Mouse (Mus musculus): ENCODE measurements around the gene Tcte2. TPM values are rescaled to one million over a fixed set of nuclear protein-coding genes. Genes with fewer than 3 reads are reported as not detected.

The Tcte2 gene
- polyA plus RNA-seq, 1 experiment from 2014 or later = 16.8 TPM

GRCm38 (mm10) chr17:13705481-13705921 lies 56.1 kb downstream of the Tcte2 start:
- Histone ChIP-seq H3K27me3 (ENCODE audit: control insufficient read depth, insufficient read depth, low read length) (no peaks in the 10 kb centered on the region), H3K9ac (ENCODE audit: low read depth, low read length) (no peak overlapping the region), H3K4me2 (replicated peaks; ENCODE audit: low read depth, low read length) (no peak overlapping the region), H3K9me3 (ENCODE audit: control insufficient read depth, low read length) (no peaks in the 10 kb centered on the region), H3K36me3 (ENCODE audit: control insufficient read depth, insufficient read depth, low read length) (no peaks in the 10 kb centered on the region), H3K4me3 (ENCODE audit: low read depth, low read length) (no peak overlapping the region), H3K27ac (ENCODE audit: low read depth, low read length) (no peak overlapping the region), H3K4me1 (replicated peaks; ENCODE audit: control insufficient read depth, insufficient read depth, low read length) (no peaks in the 10 kb centered on the region; the same call in 1 of the 2 replicates)
- WGBS = 26% methylated on average over 4 of the region's 4 CpGs
- peak; percentile 23 for DNase-seq (ENCODE audit: low spot score)
- 0 out of 2 replicates have a peak, but pooled peaks have one; percentile 30 for ATAC-seq (ENCODE audit: low FRiP score)

GRCm38 (mm10) chr17:13703611-13704320 lies 57.9 kb downstream of the Tcte2 start:
- no peak for DNase-seq (ENCODE audit: low spot score)
- H3K27me3 ChIP-seq (ENCODE audit: control insufficient read depth, insufficient read depth, low read length) = no peaks in the 10 kb centered on the region
- peaks cover 3% of the 10 kb centered on the region; the same call in 1 of the 2 replicates for H3K4me1 ChIP-seq (replicated peaks; ENCODE audit: control insufficient read depth, insufficient read depth, low read length)
- no peak overlapping the region for H3K4me2 ChIP-seq (replicated peaks; ENCODE audit: low read depth, low read length)
- no peak for ATAC-seq (ENCODE audit: low FRiP score)
- no peak overlapping the region for H3K4me3 ChIP-seq (ENCODE audit: low read depth, low read length)
- H3K36me3 ChIP-seq (ENCODE audit: control insufficient read depth, insufficient read depth, low read length) = no peaks in the 10 kb centered on the region
- WGBS = 43% methylated on average over 9 of the region's 9 CpGs
- no peak overlapping the region for H3K9ac ChIP-seq (ENCODE audit: low read depth, low read length)
- no peak overlapping the region for H3K27ac ChIP-seq (ENCODE audit: low read depth, low read length)
- H3K9me3 ChIP-seq (ENCODE audit: control insufficient read depth, low read length) = no peaks in the 10 kb centered on the region

GRCm38 (mm10) chr17:13700131-13701016 lies 61.3 kb downstream of the Tcte2 start:
- DNase-seq (ENCODE audit: low spot score) (peak; percentile 43), ATAC-seq (ENCODE audit: low FRiP score) (peak; percentile 76)
- Histone ChIP-seq H3K36me3 (ENCODE audit: control insufficient read depth, insufficient read depth, low read length) (no peaks in the 10 kb centered on the region), H3K4me2 (replicated peaks; ENCODE audit: low read depth, low read length) (no peak overlapping the region), H3K4me3 (ENCODE audit: low read depth, low read length) (no peak overlapping the region), H3K9ac (ENCODE audit: low read depth, low read length) (no peak overlapping the region), H3K4me1 (replicated peaks; ENCODE audit: control insufficient read depth, insufficient read depth, low read length) (peaks cover 3% of the 10 kb centered on the region; the same call in 1 of the 2 replicates), H3K9me3 (ENCODE audit: control insufficient read depth, low read length) (no peaks in the 10 kb centered on the region), H3K27ac (ENCODE audit: low read depth, low read length) (peak overlapping the region; percentile 24; the same call in 1 of the 2 replicates), H3K27me3 (ENCODE audit: control insufficient read depth, insufficient read depth, low read length) (no peaks in the 10 kb centered on the region)
- 12% methylated on average over 4 of the region's 4 CpGs for WGBS

- Histone ChIP-seq H3K27me3 (ENCODE audit: control insufficient read depth, insufficient read depth, low read length) (no peaks in the 10 kb centered on the region), H3K4me1 (replicated peaks; ENCODE audit: control insufficient read depth, insufficient read depth, low read length) (peaks cover 3% of the 10 kb centered on the region; the same call in 1 of the 2 replicates), H3K9me3 (ENCODE audit: control insufficient read depth, low read length) (no peaks in the 10 kb centered on the region), H3K27ac (ENCODE audit: low read depth, low read length) (0 out of 2 replicates have a peak overlapping the region, but pooled peaks have one; percentile 24), H3K36me3 (ENCODE audit: control insufficient read depth, insufficient read depth, low read length) (no peaks in the 10 kb centered on the region), H3K4me2 (replicated peaks; ENCODE audit: low read depth, low read length) (no peak overlapping the region), H3K9ac (ENCODE audit: low read depth, low read length) (no peak overlapping the region), H3K4me3 (ENCODE audit: low read depth, low read length) (no peak overlapping the region)
- 64% methylated on average over 7 of the region's 7 CpGs for WGBS
- no peak for DNase-seq (ENCODE audit: low spot score)
- no peak for ATAC-seq (ENCODE audit: low FRiP score)
Measured at GRCm38 (mm10) chr17:13699716-13700115, 61.9 kb downstream of the Tcte2 start.

GRCm38 (mm10) chr17:13698194-13698593 lies 63.4 kb downstream of the Tcte2 start:
- 89% methylated on average over 4 of the region's 4 CpGs for WGBS
- H3K36me3 ChIP-seq (ENCODE audit: control insufficient read depth, insufficient read depth, low read length) = no peaks in the 10 kb centered on the region
- no peak overlapping the region for H3K4me2 ChIP-seq (replicated peaks; ENCODE audit: low read depth, low read length)
- DNase-seq (ENCODE audit: low spot score) (no peak), ATAC-seq (ENCODE audit: low FRiP score) (no peak)
- H3K9ac ChIP-seq (ENCODE audit: low read depth, low read length) = no peak overlapping the region
- H3K9me3 ChIP-seq (ENCODE audit: control insufficient read depth, low read length) = no peaks in the 10 kb centered on the region
- H3K27ac ChIP-seq (ENCODE audit: low read depth, low read length) = no peak overlapping the region
- H3K4me3 ChIP-seq (ENCODE audit: low read depth, low read length) = no peak overlapping the region
- H3K4me1 ChIP-seq (replicated peaks; ENCODE audit: control insufficient read depth, insufficient read depth, low read length) = peaks cover 3% of the 10 kb centered on the region; the same call in 1 of the 2 replicates
- H3K27me3 ChIP-seq (ENCODE audit: control insufficient read depth, insufficient read depth, low read length) = no peaks in the 10 kb centered on the region

- Histone ChIP-seq H3K27ac (ENCODE audit: low read depth, low read length) (no peak overlapping the region), H3K27me3 (ENCODE audit: control insufficient read depth, insufficient read depth, low read length) (no peaks in the 10 kb centered on the region), H3K9ac (ENCODE audit: low read depth, low read length) (no peak overlapping the region), H3K4me3 (ENCODE audit: low read depth, low read length) (no peak overlapping the region), H3K4me2 (replicated peaks; ENCODE audit: low read depth, low read length) (no peak overlapping the region), H3K4me1 (replicated peaks; ENCODE audit: control insufficient read depth, insufficient read depth, low read length) (peaks cover 3% of the 10 kb centered on the region; the same call in 1 of the 2 replicates), H3K9me3 (ENCODE audit: control insufficient read depth, low read length) (no peaks in the 10 kb centered on the region), H3K36me3 (ENCODE audit: control insufficient read depth, insufficient read depth, low read length) (no peaks in the 10 kb centered on the region)
- WGBS = 90% methylated on average over 2 of the region's 2 CpGs
- ATAC-seq (ENCODE audit: low FRiP score) = no peak
- DNase-seq (ENCODE audit: low spot score) = no peak
Measured at GRCm38 (mm10) chr17:13697646-13698045, 64.0 kb downstream of the Tcte2 start.

- H3K4me3 ChIP-seq (ENCODE audit: low read depth, low read length) = no peak overlapping the region
- 87% methylated on average over 5 of the region's 5 CpGs for WGBS
- no peak for ATAC-seq (ENCODE audit: low FRiP score)
- peaks cover 3% of the 10 kb centered on the region; the same call in 1 of the 2 replicates for H3K4me1 ChIP-seq (replicated peaks; ENCODE audit: control insufficient read depth, insufficient read depth, low read length)
- no peaks in the 10 kb centered on the region for H3K9me3 ChIP-seq (ENCODE audit: control insufficient read depth, low read length)
- no peak overlapping the region for H3K4me2 ChIP-seq (replicated peaks; ENCODE audit: low read depth, low read length)
- no peaks in the 10 kb centered on the region for H3K36me3 ChIP-seq (ENCODE audit: control insufficient read depth, insufficient read depth, low read length)
- H3K27me3 ChIP-seq (ENCODE audit: control insufficient read depth, insufficient read depth, low read length) = no peaks in the 10 kb centered on the region
- H3K9ac ChIP-seq (ENCODE audit: low read depth, low read length) = no peak overlapping the region
- no peak overlapping the region for H3K27ac ChIP-seq (ENCODE audit: low read depth, low read length)
- DNase-seq (ENCODE audit: low spot score) = no peak
Measured at GRCm38 (mm10) chr17:13695881-13696280, 65.7 kb downstream of the Tcte2 start.

- Histone ChIP-seq H3K36me3 (ENCODE audit: control insufficient read depth, insufficient read depth, low read length) (no peaks in the 10 kb centered on the region), H3K9ac (ENCODE audit: low read depth, low read length) (no peak overlapping the region), H3K4me2 (replicated peaks; ENCODE audit: low read depth, low read length) (no peak overlapping the region), H3K9me3 (ENCODE audit: control insufficient read depth, low read length) (no peaks in the 10 kb centered on the region), H3K4me1 (replicated peaks; ENCODE audit: control insufficient read depth, insufficient read depth, low read length) (0 out of 2 replicates have a peak, but pooled peaks cover 3% of the 10 kb centered on the region), H3K4me3 (ENCODE audit: low read depth, low read length) (no peak overlapping the region), H3K27ac (ENCODE audit: low read depth, low read length) (no peak overlapping the region), H3K27me3 (ENCODE audit: control insufficient read depth, insufficient read depth, low read length) (no peaks in the 10 kb centered on the region)
- ATAC-seq (ENCODE audit: low FRiP score) = no peak
- no peak for DNase-seq (ENCODE audit: low spot score)
- WGBS = 92% methylated on average over 2 of the region's 2 CpGs
Measured at GRCm38 (mm10) chr17:13695211-13695610, 66.4 kb downstream of the Tcte2 start.
